Mouse (Mus musculus) retina, postnatal 7 days (tissue): ENCODE measurements around the gene 1700017B05Rik.
"Not testable (repeated sequence)": the region's sequence is repeated elsewhere in the genome, so short reads cannot be mapped to it uniquely, and the experiment has no call there.

ENCODE experiments used
- DNase-seq: peaks from one replicate; pipeline ENCODE4 v3.0.0-alpha.2; 2012; ENCODE audit warnings: low read depth, low spot score

The 1700017B05Rik gene

GRCm38 (mm10) chr9:57248030-57248942 lies 14.1 kb downstream of the 1700017B05Rik start:
- no peak for DNase-seq

DNA sequence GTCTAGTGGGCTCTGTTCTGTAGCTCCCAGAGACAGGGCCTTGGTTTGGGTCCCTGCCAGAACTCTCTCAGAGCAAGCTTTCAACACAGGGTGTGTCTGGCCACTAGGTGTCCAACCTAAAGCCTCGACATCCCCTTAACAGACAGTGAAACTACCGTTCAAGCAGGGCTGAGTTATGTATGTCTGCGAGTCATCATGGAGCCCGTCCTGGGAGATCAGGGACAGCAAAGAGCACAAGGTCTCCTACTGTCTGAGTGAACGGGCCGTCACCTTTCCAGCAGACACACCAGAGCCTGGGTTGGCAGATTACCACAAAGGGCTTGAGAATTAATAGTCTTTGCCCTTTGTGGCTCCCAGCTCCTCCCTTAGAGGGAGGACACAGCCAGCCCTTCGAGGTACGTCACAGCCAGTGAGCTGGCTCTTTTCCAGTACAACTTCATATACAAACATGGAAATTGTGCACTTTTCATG lies 15.2 kb downstream of the 1700017B05Rik start:
- no peak for DNase-seq

DNA sequence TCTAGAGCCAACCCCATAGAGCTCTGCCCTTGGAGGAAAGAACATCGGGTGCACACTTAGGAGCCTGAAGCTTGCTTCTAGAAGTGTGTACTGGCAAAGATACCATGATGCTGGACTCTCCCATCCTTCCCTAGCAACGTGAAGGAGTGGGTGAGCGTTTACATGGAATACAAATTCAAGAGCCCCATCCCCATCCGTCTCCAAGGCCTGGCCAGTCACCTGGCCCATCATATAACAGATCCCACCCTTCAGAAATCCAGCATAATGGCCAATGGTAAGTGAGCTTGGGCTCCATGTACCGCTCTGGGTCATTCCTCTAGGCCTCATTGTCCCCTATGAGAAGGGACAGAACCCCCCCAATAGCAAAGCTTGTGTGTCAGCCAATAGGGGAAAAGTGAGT lies 15.9 kb downstream of the 1700017B05Rik start:
- DNase-seq: no peak

DNA sequence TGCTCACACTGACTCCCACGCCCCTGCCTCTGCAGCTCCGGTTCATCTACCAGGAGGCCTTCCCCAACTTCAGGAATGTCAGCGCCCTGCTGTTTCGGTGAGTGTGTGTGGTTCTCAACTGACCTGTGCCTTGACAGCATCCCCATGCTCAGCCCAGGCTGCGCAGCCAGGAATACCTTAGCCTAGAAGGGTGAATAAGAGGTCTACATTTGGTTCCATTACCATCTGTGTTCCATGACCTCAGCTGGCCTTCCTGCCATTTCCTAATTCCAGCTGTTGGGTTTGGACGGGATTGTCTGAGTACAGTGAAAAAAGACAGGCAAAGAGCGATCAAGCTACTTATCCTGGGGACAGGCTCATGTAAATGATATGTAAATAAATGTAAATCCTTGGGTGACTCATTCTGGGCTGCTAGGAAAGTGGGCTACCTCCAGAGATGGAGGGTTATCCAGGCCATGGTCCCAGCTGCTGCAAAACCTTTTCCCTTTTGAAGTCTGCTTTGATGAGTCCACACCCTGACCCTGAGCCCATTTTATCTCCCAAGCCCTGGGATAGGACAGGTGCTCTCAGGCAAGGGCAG lies 18.2 kb downstream of the 1700017B05Rik start:
- DNase-seq: no peak

DNA sequence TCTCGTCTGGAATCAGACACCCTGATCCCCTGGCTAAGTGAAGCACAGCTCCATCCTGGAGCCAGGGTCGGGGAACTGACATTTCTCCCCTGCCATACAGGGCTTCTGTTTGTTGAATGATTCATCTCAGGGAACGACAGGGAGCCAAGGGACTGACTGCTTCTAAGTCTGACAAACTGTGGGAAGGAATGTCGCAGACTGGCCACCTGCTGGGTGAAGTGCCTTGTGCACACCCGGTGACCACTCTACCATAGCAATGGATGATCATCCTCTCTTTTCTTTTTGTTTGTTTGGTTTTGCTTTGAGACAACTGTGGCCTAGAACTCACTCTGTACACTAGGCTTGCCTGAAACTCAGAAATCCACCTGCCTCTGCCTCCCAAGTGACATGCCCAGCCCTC lies 19.5 kb downstream of the 1700017B05Rik start:
- no peak for DNase-seq

GRCm38 (mm10) chr9:57241111-57241510 lies 21.3 kb downstream of the 1700017B05Rik start:
- DNase-seq: no peak

- DNase-seq: no peak
Measured at GRCm38 (mm10) chr9:57238220-57238619, 24.2 kb downstream of the 1700017B05Rik start.

DNA sequence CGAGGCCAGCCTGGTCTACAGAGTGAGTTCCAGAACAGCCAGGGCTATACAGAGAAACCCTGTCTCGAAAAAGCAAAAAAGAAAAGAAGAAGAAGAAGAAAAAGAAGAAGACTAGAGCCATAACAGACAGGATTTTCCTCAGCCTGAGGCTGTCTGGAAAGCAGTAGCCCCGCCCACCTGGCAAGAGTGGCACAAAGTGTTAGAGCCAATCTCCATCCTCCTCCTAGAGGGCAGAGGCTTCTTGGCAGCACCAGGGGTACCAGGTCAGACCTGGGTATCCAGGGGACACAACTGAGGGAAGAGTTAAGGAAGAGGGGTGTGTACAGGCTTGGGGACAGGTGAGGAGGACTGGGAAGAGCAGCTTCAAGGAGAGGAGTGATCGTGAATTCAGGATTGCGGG lies 24.7 kb downstream of the 1700017B05Rik start:
- DNase-seq: no peak

DNA sequence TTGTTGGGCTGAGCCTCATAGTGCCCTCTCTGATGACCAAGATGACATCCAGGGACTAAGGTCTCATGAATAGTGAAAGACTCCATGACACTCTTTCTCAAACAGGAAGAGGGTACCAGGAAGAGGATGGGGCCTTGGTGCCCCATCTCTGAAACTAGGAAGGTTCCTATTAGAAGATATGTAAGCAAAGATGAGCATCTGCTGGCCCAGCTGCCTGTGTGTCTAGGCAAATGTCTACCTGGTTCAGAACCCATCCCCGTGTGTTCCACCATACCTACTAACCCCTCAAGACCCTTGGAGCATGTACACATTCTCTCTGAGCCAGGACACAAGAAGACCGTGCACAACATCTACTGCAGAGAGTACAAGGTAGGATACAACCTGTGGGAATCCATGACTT lies 26.2 kb downstream of the 1700017B05Rik start, which contains the start of gene Trcg1:
Gene Trcg1 (plus strand): TSS at position 301 of the 400 bp plus-strand sequence.
- DNase-seq: no peak

DNA sequence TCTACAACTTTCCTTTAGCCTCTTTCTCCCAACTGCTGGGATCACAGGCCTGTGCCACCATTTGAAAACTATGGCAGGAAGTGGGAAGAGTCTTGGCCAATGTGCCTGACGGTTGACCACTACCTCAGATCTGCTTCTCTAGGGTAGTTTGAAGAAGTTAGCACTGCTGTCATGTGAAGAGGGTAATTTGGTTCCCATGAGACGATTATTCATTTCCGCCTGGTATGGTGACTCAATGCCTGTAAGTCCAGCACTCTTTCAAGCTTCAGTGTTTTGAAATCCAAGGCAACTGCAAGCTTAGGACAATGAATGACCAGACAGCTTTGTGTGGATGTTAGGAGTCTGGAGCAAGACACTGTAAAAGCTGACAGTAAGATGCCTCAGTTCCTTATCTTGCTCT lies 28.6 kb downstream of the 1700017B05Rik start:
- DNase-seq: no peak

DNA sequence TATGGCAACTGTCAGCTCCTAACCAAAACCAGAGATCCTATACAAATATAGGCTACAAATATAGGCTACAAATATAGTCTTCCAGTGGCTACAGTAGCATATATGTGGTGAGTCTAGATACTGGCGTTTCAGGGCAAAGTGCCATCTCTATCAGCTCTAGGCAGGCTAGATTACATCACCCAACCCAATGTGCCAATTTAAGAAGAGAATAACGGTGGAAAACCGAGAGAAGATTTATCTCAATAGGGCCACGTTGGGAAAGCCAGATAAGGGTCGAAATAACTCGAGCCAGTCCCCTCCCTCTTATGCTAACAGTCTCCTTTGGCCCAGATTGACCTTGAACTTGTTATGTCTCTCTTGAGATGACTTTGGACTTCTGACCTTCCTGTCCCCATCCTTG lies 29.3 kb downstream of the 1700017B05Rik start:
- DNase-seq: no peak

DNA sequence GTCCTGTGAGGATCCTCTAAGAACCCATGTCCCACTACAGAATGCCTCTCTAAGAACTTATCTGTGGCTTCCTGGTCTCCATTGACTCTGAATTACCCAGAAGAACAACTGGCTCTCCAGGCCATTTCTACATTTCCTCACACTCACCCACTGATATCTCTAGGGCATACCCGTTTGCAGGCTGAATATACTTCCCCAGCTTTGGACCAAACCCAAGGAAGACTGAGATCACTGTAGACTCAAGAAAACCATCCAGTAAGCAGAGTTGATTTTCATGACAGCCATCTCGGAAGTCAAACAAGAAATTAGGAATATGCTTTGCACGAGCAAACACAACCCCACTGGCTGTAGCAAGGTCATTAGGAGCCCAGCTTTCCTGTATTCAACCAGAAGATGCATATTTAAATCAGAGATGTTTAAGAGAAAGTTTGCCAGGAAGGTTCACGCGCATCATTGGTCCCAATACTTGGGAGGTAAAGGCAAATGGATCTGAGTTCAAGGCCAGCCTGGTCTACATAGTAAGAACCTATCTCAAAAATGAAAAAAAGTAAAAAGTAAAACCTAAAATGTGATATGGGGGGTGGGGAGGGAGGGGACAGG lies 30.0 kb downstream of the 1700017B05Rik start:
- no peak for DNase-seq

DNA sequence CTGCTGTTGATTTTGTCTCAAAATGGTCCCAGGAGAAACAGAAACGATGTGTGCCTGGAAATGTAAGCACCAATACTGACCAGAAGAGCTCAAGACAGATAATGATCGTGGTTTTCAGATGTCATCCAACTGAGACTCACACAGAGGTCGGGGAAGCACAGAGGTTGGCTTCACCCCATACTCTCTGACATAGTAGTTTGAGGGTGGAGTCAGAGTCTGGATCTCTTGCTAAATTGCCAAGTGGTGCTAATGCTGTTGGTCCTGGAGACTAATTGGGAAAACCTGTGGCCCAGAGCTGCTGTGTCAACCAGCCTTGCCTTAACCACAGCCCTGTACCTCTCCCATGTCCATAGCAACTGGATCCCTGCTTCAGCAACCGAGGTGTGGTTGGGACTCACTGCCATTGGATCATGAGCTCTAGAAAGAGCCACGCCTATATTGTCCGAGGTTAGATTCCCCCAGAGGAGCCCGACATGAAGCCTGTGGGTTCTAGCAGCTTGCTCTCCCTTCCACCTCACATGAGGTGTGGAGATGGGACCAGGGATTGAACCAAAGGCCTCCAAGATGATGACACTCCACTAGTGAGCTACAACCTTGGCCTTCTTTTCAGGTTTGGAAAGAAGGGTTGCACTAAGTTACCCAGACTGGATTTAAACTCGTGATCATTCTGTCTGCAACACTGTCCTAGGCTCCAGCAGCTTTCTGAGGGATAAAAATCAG lies 30.7 kb downstream of the 1700017B05Rik start:
- DNase-seq: no peak

- no peak for DNase-seq
Measured at GRCm38 (mm10) chr9:57230146-57230783, 32.1 kb downstream of the 1700017B05Rik start.

DNA sequence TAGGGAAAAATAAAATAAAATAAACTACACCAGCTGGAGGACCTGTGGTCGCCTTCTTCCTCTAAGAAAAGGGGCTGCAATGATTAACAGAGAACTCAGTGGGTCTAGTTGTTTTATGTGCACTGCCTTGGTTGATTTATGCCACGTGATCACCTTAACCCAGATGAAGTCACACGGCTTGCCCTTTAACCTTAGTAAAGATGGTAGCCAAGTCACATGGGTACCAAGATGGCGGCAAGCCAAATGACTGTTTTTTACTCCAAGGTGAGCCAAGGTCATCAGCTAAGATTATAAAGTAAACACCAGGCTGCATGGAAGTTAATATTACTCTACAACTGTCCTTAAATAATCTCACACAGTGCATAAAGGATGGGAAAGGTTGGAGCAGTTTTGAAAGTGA lies 32.7 kb downstream of the 1700017B05Rik start:
- no peak for DNase-seq

DNA sequence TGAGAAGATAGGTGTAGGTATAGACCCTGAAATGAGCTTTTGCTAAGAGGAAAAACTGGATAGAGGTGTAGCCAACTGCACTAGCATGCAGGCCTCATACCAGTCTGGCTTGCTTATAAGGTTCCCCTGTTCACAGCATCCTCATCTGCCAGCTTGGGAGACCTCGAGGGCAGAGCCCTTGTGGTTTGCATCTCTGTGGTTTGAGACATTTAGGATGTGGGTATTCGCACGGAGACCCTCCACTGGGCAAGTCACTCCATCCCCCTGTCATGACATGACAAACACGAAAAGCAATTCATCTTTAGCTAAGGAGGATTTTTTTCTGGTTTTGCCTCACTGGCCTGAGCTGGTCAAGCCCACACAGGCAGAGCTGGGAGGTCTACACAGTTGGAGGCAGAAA lies 34.2 kb downstream of the 1700017B05Rik start:
- DNase-seq: no peak

- DNase-seq: no peak
Measured at GRCm38 (mm10) chr9:57227203-57227602, 35.2 kb downstream of the 1700017B05Rik start.

DNA sequence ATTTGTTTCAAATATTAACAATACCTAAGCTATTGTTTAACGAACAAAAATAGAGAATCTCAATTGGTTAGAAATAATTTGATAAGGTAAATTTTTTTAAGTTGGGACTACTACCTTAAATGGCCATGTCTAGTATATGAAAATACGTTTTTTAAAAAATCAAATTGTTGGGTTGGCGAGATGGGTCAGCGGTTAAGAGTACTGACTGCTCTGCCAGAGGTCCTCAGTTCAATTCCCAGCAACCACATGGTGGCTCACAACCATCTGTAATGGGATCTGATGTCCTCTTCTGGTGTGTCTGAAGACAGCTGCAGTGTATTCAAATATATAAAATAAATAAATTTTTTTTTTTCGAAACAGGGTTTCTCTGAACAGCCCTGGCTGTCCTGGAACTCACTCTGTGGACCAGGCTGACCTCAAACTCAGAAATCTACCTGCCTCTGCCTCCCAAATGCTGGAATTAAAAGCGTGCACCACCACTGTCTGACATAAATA lies 35.7 kb downstream of the 1700017B05Rik start:
- DNase-seq: not testable (repeated sequence)

DNA sequence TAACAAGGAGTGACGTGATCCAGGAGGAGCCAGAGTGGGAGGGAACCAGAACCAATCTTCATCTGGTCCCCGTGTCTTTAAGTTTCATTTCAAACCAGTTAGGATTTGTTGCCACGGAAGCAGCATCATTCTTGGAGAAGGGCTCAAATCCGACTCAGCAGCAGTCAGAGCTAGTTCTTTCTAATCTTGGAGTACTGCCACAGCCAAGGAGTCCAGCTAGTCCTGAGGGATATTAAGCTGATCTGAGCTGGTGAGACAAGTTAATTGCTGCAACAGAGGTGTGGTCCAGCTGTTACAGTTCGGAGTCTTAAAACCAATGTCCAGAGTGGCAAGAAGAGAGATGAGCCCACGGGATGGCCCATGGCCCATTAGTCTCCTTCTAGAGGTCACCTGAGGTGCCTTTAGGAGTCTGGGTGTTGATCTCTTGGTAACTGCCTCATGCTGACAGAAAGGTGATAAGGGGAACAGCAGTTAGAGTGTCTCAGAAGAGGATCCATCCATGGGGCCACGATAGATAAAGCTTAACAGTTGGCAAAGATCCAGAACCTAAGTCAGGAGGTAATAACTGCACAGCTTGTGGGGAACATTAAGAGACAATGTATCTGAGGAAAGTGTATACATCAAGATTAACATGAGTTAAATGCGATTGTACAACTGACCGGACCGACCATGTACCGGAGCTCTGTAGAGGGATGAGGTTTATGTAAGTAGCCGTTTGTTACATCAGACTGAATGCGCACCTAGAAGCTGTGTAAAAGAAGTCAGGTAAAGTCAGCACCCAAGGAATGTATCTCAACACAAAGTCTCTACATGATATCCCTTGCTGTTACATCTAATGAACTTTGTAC lies 36.4 kb downstream of the 1700017B05Rik start:
- DNase-seq: no peak

DNA sequence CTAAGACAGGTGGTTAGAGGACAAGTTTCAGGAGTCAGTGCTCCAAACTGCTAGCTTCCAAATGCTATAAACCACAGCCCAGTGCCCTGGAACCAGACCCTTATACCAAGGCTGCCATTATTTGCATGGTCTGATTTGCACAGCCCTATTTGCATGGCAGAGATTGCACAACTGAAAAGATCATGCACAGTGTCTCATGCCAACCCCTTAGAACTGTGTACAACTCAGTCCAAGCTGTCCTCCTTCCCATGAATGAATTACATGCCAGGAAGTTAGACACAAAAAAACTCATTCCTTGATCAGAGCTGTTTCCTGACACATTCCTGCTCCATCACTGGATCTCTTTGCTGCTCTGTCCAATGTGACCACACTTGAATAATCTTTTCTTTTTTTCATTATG lies 39.1 kb downstream of the 1700017B05Rik start:
- no peak for DNase-seq
